Mouse (Mus musculus): Measurements from ENCODE around the gene Socs3. TPM values are rescaled to one million over a fixed set of nuclear protein-coding genes. Genes with fewer than 3 reads are reported as not detected.

The Socs3 gene
- polyA plus RNA-seq, 1 experiment: 0.51 TPM

GRCm38 (mm10) chr11:117931576-117931975 is 38.3 kb downstream of the Socs3 start:
- no peaks in the 10 kb centered on the region for H3K36me3 ChIP-seq (ENCODE audit: control insufficient read depth, insufficient read depth, low read length)
- H3K27me3 ChIP-seq (ENCODE audit: control insufficient read depth, insufficient read depth, low read length): no peaks in the 10 kb centered on the region
- no peak overlapping the region for H3K4me3 ChIP-seq (ENCODE audit: control insufficient read depth, low read depth, low read length)
- H3K27ac ChIP-seq (ENCODE audit: control insufficient read depth, insufficient read depth, low read depth, low read length): no peak overlapping the region
- H3K4me1 ChIP-seq (ENCODE audit: control insufficient read depth, insufficient read depth, low read length): peaks cover 10% of the 10 kb centered on the region
- TF ChIP-seq POLR2A (IDR thresholded peaks at IDR 0.05; ENCODE audit: control insufficient read depth, low read depth, low read length) (no peak), CTCF (IDR thresholded peaks at IDR 0.05; ENCODE audit: control insufficient read depth, insufficient read depth, insufficient replicate concordance, low read depth, low read length) (no peak)

- H3K36me3 ChIP-seq (ENCODE audit: control insufficient read depth, insufficient read depth, low read length): no peaks in the 10 kb centered on the region
- no peak overlapping the region for H3K27ac ChIP-seq (ENCODE audit: control insufficient read depth, insufficient read depth, low read depth, low read length)
- no peak overlapping the region; the same call in 1 of the 2 replicates for H3K4me3 ChIP-seq (ENCODE audit: control insufficient read depth, low read depth, low read length)
- TF ChIP-seq CTCF (IDR thresholded peaks at IDR 0.05; ENCODE audit: control insufficient read depth, insufficient read depth, insufficient replicate concordance, low read depth, low read length) (no peak), POLR2A (IDR thresholded peaks at IDR 0.05; ENCODE audit: control insufficient read depth, low read depth, low read length) (no peak)
- no peaks in the 10 kb centered on the region for H3K27me3 ChIP-seq (ENCODE audit: control insufficient read depth, insufficient read depth, low read length)
- H3K4me1 ChIP-seq (ENCODE audit: control insufficient read depth, insufficient read depth, low read length): peaks cover 10% of the 10 kb centered on the region
Measured at GRCm38 (mm10) chr11:117930781-117931338, 39.0 kb downstream of the Socs3 start.

GRCm38 (mm10) chr11:117925541-117925940 is 44.3 kb downstream of the Socs3 start:
- H3K4me1 ChIP-seq (ENCODE audit: control insufficient read depth, insufficient read depth, low read length): peaks cover 2% of the 10 kb centered on the region; the same call in 1 of the 2 replicates
- no peaks in the 10 kb centered on the region for H3K27me3 ChIP-seq (ENCODE audit: control insufficient read depth, insufficient read depth, low read length)
- H3K27ac ChIP-seq (ENCODE audit: control insufficient read depth, insufficient read depth, low read depth, low read length): no peak overlapping the region
- no peak overlapping the region for H3K4me3 ChIP-seq (ENCODE audit: control insufficient read depth, low read depth, low read length)
- TF ChIP-seq CTCF (IDR thresholded peaks at IDR 0.05; ENCODE audit: control insufficient read depth, insufficient read depth, insufficient replicate concordance, low read depth, low read length) (no peak), POLR2A (IDR thresholded peaks at IDR 0.05; ENCODE audit: control insufficient read depth, low read depth, low read length) (no peak)
- no peaks in the 10 kb centered on the region for H3K36me3 ChIP-seq (ENCODE audit: control insufficient read depth, insufficient read depth, low read length)

- no peak overlapping the region for H3K4me3 ChIP-seq (ENCODE audit: control insufficient read depth, low read depth, low read length)
- H3K36me3 ChIP-seq (ENCODE audit: control insufficient read depth, insufficient read depth, low read length): no peaks in the 10 kb centered on the region
- H3K4me1 ChIP-seq (ENCODE audit: control insufficient read depth, insufficient read depth, low read length): no peaks in the 10 kb centered on the region
- no peak overlapping the region for H3K27ac ChIP-seq (ENCODE audit: control insufficient read depth, insufficient read depth, low read depth, low read length)
- TF ChIP-seq POLR2A (IDR thresholded peaks at IDR 0.05; ENCODE audit: control insufficient read depth, low read depth, low read length) (no peak), CTCF (IDR thresholded peaks at IDR 0.05; ENCODE audit: control insufficient read depth, insufficient read depth, insufficient replicate concordance, low read depth, low read length) (no peak)
- H3K27me3 ChIP-seq (ENCODE audit: control insufficient read depth, insufficient read depth, low read length): no peaks in the 10 kb centered on the region
Measured at GRCm38 (mm10) chr11:117924466-117924865, 45.4 kb downstream of the Socs3 start.

GRCm38 (mm10) chr11:117923279-117923678 is 46.6 kb downstream of the Socs3 start:
- Histone ChIP-seq H3K27me3 (ENCODE audit: control insufficient read depth, insufficient read depth, low read length) (no peaks in the 10 kb centered on the region), H3K27ac (ENCODE audit: control insufficient read depth, insufficient read depth, low read depth, low read length) (no peak overlapping the region), H3K36me3 (ENCODE audit: control insufficient read depth, insufficient read depth, low read length) (no peaks in the 10 kb centered on the region), H3K4me3 (ENCODE audit: control insufficient read depth, low read depth, low read length) (no peak overlapping the region), H3K4me1 (ENCODE audit: control insufficient read depth, insufficient read depth, low read length) (no peaks in the 10 kb centered on the region)
- TF ChIP-seq POLR2A (IDR thresholded peaks at IDR 0.05; ENCODE audit: control insufficient read depth, low read depth, low read length) (no peak), CTCF (IDR thresholded peaks at IDR 0.05; ENCODE audit: control insufficient read depth, insufficient read depth, insufficient replicate concordance, low read depth, low read length) (no peak)

- Histone ChIP-seq H3K27ac (ENCODE audit: control insufficient read depth, insufficient read depth, low read depth, low read length) (no peak overlapping the region), H3K27me3 (ENCODE audit: control insufficient read depth, insufficient read depth, low read length) (no peaks in the 10 kb centered on the region)
- TF ChIP-seq POLR2A (IDR thresholded peaks at IDR 0.05; ENCODE audit: control insufficient read depth, low read depth, low read length): no peak
- TF ChIP-seq CTCF (IDR thresholded peaks at IDR 0.05; ENCODE audit: control insufficient read depth, insufficient read depth, insufficient replicate concordance, low read depth, low read length): no peak
Measured at GRCm38 (mm10) chr11:117919211-117919610, 50.6 kb downstream of the Socs3 start.

GRCm38 (mm10) chr11:117918541-117918940 is 51.3 kb downstream of the Socs3 start:
- H3K4me3 ChIP-seq (ENCODE audit: control insufficient read depth, low read depth, low read length): no peak overlapping the region
- no peak for TF ChIP-seq CTCF (IDR thresholded peaks at IDR 0.05; ENCODE audit: control insufficient read depth, insufficient read depth, insufficient replicate concordance, low read depth, low read length)
- TF ChIP-seq POLR2A (IDR thresholded peaks at IDR 0.05; ENCODE audit: control insufficient read depth, low read depth, low read length): no peak
- H3K36me3 ChIP-seq (ENCODE audit: control insufficient read depth, insufficient read depth, low read length): no peaks in the 10 kb centered on the region
- H3K27ac ChIP-seq (ENCODE audit: control insufficient read depth, insufficient read depth, low read depth, low read length): no peak overlapping the region
- H3K4me1 ChIP-seq (ENCODE audit: control insufficient read depth, insufficient read depth, low read length): no peaks in the 10 kb centered on the region
- no peaks in the 10 kb centered on the region for H3K27me3 ChIP-seq (ENCODE audit: control insufficient read depth, insufficient read depth, low read length)

More at GRCm38 (mm10) chr11:117919211-117919610, 50.6 kb downstream of the Socs3 start:
- Histone ChIP-seq H3K4me3 (ENCODE audit: control insufficient read depth, low read depth, low read length) (no peak overlapping the region), H3K36me3 (ENCODE audit: control insufficient read depth, insufficient read depth, low read length) (no peaks in the 10 kb centered on the region), H3K4me1 (ENCODE audit: control insufficient read depth, insufficient read depth, low read length) (no peaks in the 10 kb centered on the region)

Other genes starting within 250 kb of the Socs3 start
- 1.2 TPM in 2 replicates for gene Tmc8, start 188.0 kb downstream of the Socs3 start, polyA plus RNA-seq (2012; rRNA removed)
- 9.7 and 10.1 TPM in 2 replicates for gene Tmc6, start 187.8 kb downstream of the Socs3 start, polyA plus RNA-seq (2012; rRNA removed)
- gene 6030468B19Rik, start 172.4 kb downstream of the Socs3 start, polyA plus RNA-seq (2012; rRNA removed): not detected in 2 replicates
- 1.0 TPM in 1 of 2 replicates, not detected in the other for gene Gm20708, start 160.4 kb downstream of the Socs3 start, polyA plus RNA-seq (2012; rRNA removed)
- 21.3 and 32.5 TPM in 2 replicates for gene Syngr2, start 160.4 kb downstream of the Socs3 start, polyA plus RNA-seq (2012; rRNA removed)
- gene Afmid, start 144.1 kb downstream of the Socs3 start, polyA plus RNA-seq (2012; rRNA removed): 4.0 and 5.7 TPM in 2 replicates
- 4.8 and 5.8 TPM in 2 replicates for gene Tk1, start 144.0 kb downstream of the Socs3 start, polyA plus RNA-seq (2012; rRNA removed)
- gene Birc5, start 120.8 kb downstream of the Socs3 start, polyA plus RNA-seq (2012; rRNA removed): 46.1 and 46.3 TPM in 2 replicates
- gene Tmem235, start 109.3 kb downstream of the Socs3 start, polyA plus RNA-seq (2012; rRNA removed): 5.3 and 6.1 TPM in 2 replicates
- gene Tha1, start 96.6 kb downstream of the Socs3 start, polyA plus RNA-seq (2012; rRNA removed): 2.1 and 2.5 TPM in 2 replicates
- gene Pgs1, start 16.2 kb upstream of the Socs3 start, polyA plus RNA-seq (2012; rRNA removed): 55.3 and 59.6 TPM in 2 replicates
- 34.0 and 35.8 TPM in 2 replicates for gene Dnah17, start 160.6 kb upstream of the Socs3 start, polyA plus RNA-seq (2012; rRNA removed)